Mouse (Mus musculus) embryonic facial prominence, embryonic 11.5 days (tissue): Measurements from ENCODE around the gene P4ha2. TPM values are rescaled to one million over a fixed set of nuclear protein-coding genes. Genes with fewer than 3 reads are reported as not detected.

Experiments
- ATAC-seq: fragments of 200-750 bp; cut with Nextera tagmentation; replicated peaks from 2 replicates; pipeline ENCODE4 v1.8.0; 2017; ENCODE audit warnings: low read depth; ENCODE audit not compliant: insufficient number of reproducible peaks, low FRiP score, low TSS enrichment
- DNase-seq: peaks from one replicate; pipeline ENCODE4 v3.0.0-alpha.2; 2015; ENCODE audit warnings: low spot score
- H3K27ac ChIP-seq: fragments of 300-500 bp; sonication (generic); replicated peaks from 2 replicates; pipeline ENCODE4 v1.5.1; 2014; ENCODE audit warnings: mild to moderate bottlenecking, low read depth, low read length, control low read depth
- H3K27me3 ChIP-seq: fragments of 300-500 bp; sonication (generic); 2 replicates; pipeline ENCODE4 v1.6.1; 2014; ENCODE audit warnings: mild to moderate bottlenecking, low read length, moderate library complexity, mixed read lengths; ENCODE audit not compliant: control insufficient read depth, insufficient read depth
- H3K36me3 ChIP-seq: fragments of 300-500 bp; sonication (generic); replicated peaks from 2 replicates; pipeline ENCODE4 v1.6.1; 2014; ENCODE audit warnings: low read depth, mild to moderate bottlenecking, low read length, moderate library complexity, mixed read lengths; ENCODE audit not compliant: control insufficient read depth, insufficient read depth
- H3K4me1 ChIP-seq: fragments of 300-500 bp; sonication (generic); 2 replicates; pipeline ENCODE4 v1.6.1; 2014; ENCODE audit warnings: low read length, mixed read lengths; ENCODE audit not compliant: control insufficient read depth, insufficient read depth
- H3K4me2 ChIP-seq: fragments of 300-500 bp; sonication (generic); 2 replicates; pipeline ENCODE4 v1.6.1; 2014; ENCODE audit warnings: low read depth, mild to moderate bottlenecking, control low read depth, low read length, moderate library complexity
- H3K4me3 ChIP-seq: fragments of 300-500 bp; sonication (generic); 2 replicates; pipeline ENCODE4 v1.5.1; 2014; ENCODE audit warnings: low read depth, low read length, control low read depth
- H3K9ac ChIP-seq: fragments of 300-500 bp; sonication (generic); replicated peaks from 2 replicates; pipeline ENCODE4 v1.6.1; 2014; ENCODE audit warnings: mild to moderate bottlenecking, control low read depth, low read length
- H3K9me3 ChIP-seq: fragments of 300-500 bp; sonication (generic); replicated peaks from 2 replicates; pipeline ENCODE4 v1.6.1; 2016; ENCODE audit warnings: mild to moderate bottlenecking, low read length, inconsistent platforms, mixed read lengths; ENCODE audit not compliant: control insufficient read depth
- WGBS: fragments of 180-500 bp; shearing (Covaris S2); extraction: QIAGEN DNeasy Blood & Tissue Kit; methylation state at CpG from one replicate; pipeline ENCODE4 v1.1.7; 2014; 5-methylcytosine and 5-hydroxymethylcytosine counted together
- polyA plus RNA-seq: library from polyadenylated mRNA; unstranded; fragments of >200 nt; fragmentation: Nextera tagmentation; extraction: Ambion mirVana; gene quantifications from 2 replicates; pipeline ENCODE4 v1.2.1, GENCODE M21; 2014

The P4ha2 gene
- polyA plus RNA-seq, 1 experiment from 2014 or later: 42.8 TPM

DNA sequence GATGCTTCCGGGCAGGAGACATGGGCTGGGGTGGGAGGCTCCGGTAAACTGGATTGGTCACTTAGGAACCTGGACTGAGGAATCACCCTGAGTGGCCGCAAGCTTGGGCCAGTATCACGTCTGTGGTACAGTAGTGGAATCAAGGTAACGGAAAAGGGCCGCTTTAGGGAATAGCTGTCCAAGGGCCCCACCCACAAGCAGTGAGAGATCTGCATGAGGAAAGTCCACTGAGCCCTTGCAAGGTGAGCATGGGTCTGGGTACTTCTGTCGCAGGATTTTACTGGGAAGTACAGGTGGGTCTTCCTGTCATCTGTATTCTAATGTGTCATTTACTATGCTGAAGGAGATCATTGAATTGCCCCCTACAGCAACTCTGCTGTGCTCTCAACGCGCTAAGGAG, 1.8 kb downstream of the P4ha2 start:
- DNase-seq (no peak), ATAC-seq (no peak)
- H3K4me3 ChIP-seq: peak overlapping the region; percentile 65
- no peaks in the 10 kb centered on the region for H3K27me3 ChIP-seq
- no peaks in the 10 kb centered on the region for H3K4me1 ChIP-seq
- WGBS: 70% methylated on average over 9 of the region's 9 CpGs
- peak overlapping the region; percentile 98; the same call in 1 of the 2 replicates for H3K4me2 ChIP-seq
- no peak overlapping the region for H3K27ac ChIP-seq
- no peaks in the 10 kb centered on the region for H3K9me3 ChIP-seq
- H3K9ac ChIP-seq: peak overlapping the region; percentile 71
- H3K36me3 ChIP-seq: no peaks in the 10 kb centered on the region

DNA sequence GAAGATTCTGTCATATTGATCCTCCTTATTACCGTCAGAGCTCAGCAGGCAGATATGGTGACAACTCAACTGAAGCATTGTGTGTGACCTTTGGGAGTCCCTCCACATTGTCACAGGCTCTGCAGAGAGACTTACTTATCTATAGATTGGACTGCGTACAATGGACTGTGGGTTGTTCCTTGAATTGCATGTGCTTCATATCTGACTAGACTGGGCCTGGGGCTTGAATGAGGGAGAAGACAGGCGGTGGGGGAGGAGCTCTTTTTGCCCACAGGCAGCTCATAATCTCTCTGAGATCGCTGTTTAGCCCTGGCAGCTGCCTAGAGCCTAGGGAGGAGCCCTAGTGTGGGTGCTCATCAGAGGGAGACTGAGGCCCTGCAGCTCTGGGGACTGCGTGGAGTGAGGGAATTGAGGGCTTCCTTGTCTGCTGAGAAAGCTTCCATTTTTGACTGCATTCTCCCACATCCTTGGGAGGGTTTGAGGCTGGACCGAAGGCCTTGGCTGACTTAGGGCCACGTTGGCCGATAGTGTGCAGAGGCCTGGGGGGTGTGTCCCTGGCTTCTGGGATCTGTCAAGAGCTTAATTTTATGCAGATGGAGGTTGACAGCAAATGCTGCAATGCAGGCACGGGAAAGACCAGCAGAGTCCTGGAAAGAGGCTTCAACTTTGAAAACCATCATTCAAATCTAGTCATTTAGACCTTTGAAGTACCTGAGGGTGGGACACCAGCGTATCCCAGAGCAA, 3.0 kb downstream of the P4ha2 start:
- no peak overlapping the region for H3K4me3 ChIP-seq
- no peak overlapping the region for H3K4me2 ChIP-seq
- no peaks in the 10 kb centered on the region for H3K4me1 ChIP-seq
- 67% methylated on average over 10 of the region's 10 CpGs for WGBS
- ATAC-seq (no peak), DNase-seq (no peak)
- H3K27ac ChIP-seq: no peak overlapping the region
- no peaks in the 10 kb centered on the region for H3K36me3 ChIP-seq
- H3K27me3 ChIP-seq: no peaks in the 10 kb centered on the region
- no peak overlapping the region for H3K9ac ChIP-seq
- no peaks in the 10 kb centered on the region for H3K9me3 ChIP-seq

DNA sequence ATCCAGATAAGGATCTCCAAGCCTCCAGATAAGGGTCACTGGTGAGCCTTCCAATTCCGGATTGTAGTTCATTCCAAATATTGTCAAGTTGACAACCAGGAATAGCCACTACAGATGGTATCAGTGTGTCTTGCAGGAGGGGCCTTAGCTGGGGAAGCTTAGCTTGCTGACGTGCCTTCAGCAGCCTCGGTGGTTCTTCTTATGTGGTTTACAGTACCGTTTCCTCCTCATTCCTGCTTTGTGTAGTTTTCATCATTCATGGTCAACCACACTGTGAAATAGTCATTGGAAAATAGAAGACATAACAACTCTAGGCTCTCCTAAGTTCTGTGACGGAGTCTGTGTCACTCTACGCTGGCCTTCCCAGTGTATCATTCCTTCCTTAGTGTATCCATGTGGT, 5.1 kb downstream of the P4ha2 start:
- Histone ChIP-seq H3K36me3 (no peaks in the 10 kb centered on the region), H3K4me3 (no peak overlapping the region), H3K27ac (no peak overlapping the region), H3K9ac (no peak overlapping the region), H3K4me2 (no peak overlapping the region), H3K9me3 (no peaks in the 10 kb centered on the region), H3K4me1 (no peaks in the 10 kb centered on the region), H3K27me3 (no peaks in the 10 kb centered on the region)
- DNase-seq (no peak), ATAC-seq (no peak)
- WGBS: 91% methylated on average over 6 of the region's 6 CpGs

DNA sequence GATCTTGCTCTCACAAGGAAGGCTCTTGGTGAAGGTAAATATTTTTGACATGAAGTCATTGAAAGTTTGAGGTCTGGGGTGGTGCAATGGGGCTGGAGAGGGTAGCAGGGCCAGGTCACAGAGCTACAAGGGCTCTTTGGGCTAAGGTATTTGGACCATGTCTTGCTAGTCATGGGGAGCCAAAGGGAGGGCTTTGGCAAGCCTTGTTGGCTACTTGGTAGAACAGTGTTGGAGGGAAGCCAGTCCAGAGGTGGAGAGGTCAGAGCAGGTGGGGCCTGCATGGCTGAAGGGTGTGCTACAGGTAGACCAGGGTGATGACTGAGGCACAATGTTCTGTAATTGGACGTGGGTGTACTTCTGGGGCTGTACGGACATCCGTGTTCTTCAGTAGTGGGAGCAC, 6.8 kb downstream of the P4ha2 start:
- no peak overlapping the region for H3K4me3 ChIP-seq
- H3K9me3 ChIP-seq: no peaks in the 10 kb centered on the region
- ATAC-seq (no peak), DNase-seq (no peak)
- 86% methylated on average over 3 of the region's 3 CpGs for WGBS
- no peaks in the 10 kb centered on the region for H3K36me3 ChIP-seq
- H3K27ac ChIP-seq: no peak overlapping the region
- no peak overlapping the region for H3K9ac ChIP-seq
- no peak overlapping the region for H3K4me2 ChIP-seq
- H3K27me3 ChIP-seq: no peaks in the 10 kb centered on the region
- H3K4me1 ChIP-seq: no peaks in the 10 kb centered on the region

DNA sequence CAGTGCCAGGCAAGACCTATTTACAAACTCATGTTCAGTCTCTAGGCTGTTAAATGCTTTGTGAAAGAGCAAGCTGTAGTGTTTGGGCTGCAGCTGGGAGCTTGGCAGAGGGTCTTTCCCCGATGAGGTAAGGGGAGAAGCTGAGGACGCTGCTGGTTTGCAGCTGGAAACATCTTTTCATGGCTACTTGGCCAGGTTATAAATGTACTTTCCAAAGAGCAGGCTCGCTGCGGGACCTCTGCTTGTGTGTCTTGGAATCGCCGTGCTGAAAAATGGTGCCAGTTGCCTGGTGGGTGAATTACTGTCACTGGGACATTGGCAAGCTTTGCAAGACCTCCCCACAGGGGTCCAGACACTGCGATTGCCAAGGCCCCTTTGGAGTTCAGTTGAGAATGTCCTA, 7.3 kb downstream of the P4ha2 start:
- Histone ChIP-seq H3K36me3 (no peaks in the 10 kb centered on the region), H3K9me3 (no peaks in the 10 kb centered on the region), H3K27ac (no peak overlapping the region), H3K9ac (no peak overlapping the region), H3K4me2 (no peak overlapping the region), H3K4me3 (no peak overlapping the region), H3K4me1 (no peaks in the 10 kb centered on the region), H3K27me3 (no peaks in the 10 kb centered on the region)
- DNase-seq: no peak
- 93% methylated on average over 7 of the region's 7 CpGs for WGBS
- ATAC-seq: no peak

DNA sequence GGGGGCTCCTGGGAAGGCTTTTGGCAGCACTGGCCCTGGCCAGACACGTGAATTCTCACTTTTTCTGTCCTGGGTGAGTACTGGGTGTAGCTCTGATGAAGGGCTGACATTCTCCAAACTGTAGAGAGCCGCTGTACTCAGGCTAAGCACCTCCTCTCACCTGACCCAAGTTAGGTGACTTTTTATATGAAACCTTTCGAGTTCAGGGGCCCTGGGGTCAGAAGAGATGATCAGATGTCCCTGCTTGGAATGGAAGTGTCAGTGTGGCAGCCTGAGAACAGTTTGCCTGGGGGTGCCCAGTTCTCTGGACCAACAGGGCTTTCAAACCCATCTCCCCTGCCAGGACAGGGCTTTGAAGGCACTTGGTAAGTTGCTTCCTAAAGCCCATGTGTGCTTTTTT, 8.2 kb downstream of the P4ha2 start:
- no peak for ATAC-seq
- no peak overlapping the region for H3K4me2 ChIP-seq
- 75% methylated on average over 3 of the region's 3 CpGs for WGBS

DNA sequence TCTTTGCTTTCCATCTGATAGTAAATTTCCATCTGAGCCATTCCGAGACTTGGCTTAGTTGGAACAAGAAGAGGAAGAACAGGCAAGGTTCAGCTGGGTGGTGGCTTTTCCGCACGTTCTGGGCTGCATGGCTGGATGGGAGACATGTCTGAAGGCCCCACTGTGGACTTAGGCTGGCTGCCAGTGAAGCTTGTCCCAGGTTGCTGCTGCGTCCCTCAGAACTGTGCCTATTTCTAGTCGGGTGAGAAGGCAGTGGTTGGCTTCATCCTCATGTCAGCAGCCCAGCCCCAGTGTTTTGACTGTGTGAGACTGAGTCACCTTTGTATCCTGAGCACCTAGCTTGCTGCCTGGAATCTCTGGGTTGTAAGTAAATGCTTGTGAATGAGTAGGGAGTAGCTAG, 9.0 kb downstream of the P4ha2 start:
- no peaks in the 10 kb centered on the region for H3K27me3 ChIP-seq
- no peaks in the 10 kb centered on the region for H3K36me3 ChIP-seq
- no peak overlapping the region for H3K27ac ChIP-seq
- H3K4me1 ChIP-seq: 0 out of 2 replicates have a peak, but pooled peaks cover 2% of the 10 kb centered on the region
- H3K4me3 ChIP-seq: no peak overlapping the region
- DNase-seq: no peak
- no peak for ATAC-seq
- 84% methylated on average over 5 of the region's 5 CpGs for WGBS
- no peak overlapping the region for H3K4me2 ChIP-seq
- no peak overlapping the region for H3K9ac ChIP-seq
- no peaks in the 10 kb centered on the region for H3K9me3 ChIP-seq

More for the DNA sequence above, 8.2 kb downstream of the P4ha2 start:
- DNase-seq: no peak
- no peak overlapping the region for H3K9ac ChIP-seq
- H3K27me3 ChIP-seq: no peaks in the 10 kb centered on the region
- H3K4me1 ChIP-seq: 0 out of 2 replicates have a peak, but pooled peaks cover 2% of the 10 kb centered on the region
- no peaks in the 10 kb centered on the region for H3K36me3 ChIP-seq
- no peak overlapping the region for H3K4me3 ChIP-seq
- H3K9me3 ChIP-seq: no peaks in the 10 kb centered on the region
- H3K27ac ChIP-seq: no peak overlapping the region

DNA sequence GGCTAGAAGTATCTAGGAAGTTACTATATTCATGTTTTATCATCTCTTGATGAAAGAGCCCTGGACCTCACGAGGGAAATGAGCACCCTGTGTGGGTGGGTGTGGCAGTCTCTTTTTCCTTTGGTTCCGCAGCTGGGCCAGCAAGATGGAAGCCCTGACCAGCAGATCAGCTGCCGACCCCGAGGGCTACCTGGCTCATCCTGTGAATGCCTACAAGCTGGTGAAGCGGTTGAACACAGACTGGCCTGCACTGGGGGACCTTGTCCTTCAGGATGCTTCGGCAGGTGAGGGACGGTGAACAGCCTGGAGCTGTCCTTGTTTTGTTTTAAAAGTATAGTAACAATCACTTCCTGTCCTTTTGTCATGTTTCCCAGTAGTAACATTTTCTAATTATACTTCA, 11.4 kb downstream of the P4ha2 start:
- H3K36me3 ChIP-seq: no peaks in the 10 kb centered on the region
- no peak overlapping the region for H3K27ac ChIP-seq
- no peaks in the 10 kb centered on the region for H3K9me3 ChIP-seq
- ATAC-seq: no peak
- no peak overlapping the region for H3K4me2 ChIP-seq
- 0 out of 2 replicates have a peak, but pooled peaks cover 5% of the 10 kb centered on the region for H3K4me1 ChIP-seq
- H3K4me3 ChIP-seq: no peak overlapping the region
- 84% methylated on average over 7 of the region's 7 CpGs for WGBS
- DNase-seq: no peak
- no peak overlapping the region for H3K9ac ChIP-seq
- H3K27me3 ChIP-seq: no peaks in the 10 kb centered on the region
